Mouse (Mus musculus): ENCODE measurements at regions not wholly inside any gene's neighbourhood (a gene's known extent, or its start where the extent isn't known, plus 50 kb on each side); places are given as distances from the start of the nearest gene placed in this dataset.

DNA sequence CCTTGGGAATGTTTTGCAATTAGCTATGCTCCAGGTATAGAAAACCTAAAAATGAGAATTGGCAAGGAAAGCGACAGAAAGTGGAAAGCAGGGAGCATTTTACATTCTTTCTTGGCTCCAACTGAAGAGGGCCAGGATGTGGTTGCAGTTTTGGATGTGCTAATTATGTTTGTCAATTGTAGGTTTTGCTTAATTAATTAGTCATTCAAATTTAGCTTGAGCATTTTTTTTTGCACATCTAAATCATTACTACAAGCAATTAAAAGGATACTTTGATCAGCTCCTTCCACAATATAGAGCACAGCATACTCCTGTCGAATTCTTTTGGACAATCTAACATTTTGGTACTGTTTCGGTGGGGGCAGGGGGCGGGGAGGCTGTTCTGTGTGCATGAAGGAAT is 53.8 kb upstream of the Gnao1 start:
- Histone ChIP-seq H3K27ac (ENCODE audit: low read depth, low read length) (no peak overlapping the region), H3K4me3 (ENCODE audit: low read depth, low read length) (no peak overlapping the region), H3K27me3 (replicated peaks; ENCODE audit: control insufficient read depth, insufficient read depth, low read length) (no peaks in the 10 kb centered on the region), H3K9me3 (ENCODE audit: control insufficient read depth) (no peaks in the 10 kb centered on the region), H3K9ac (ENCODE audit: low read depth, low read length) (no peak overlapping the region), H3K4me1 (replicated peaks; ENCODE audit: control insufficient read depth, insufficient read depth, low read length) (no peaks in the 10 kb centered on the region), H3K36me3 (ENCODE audit: control insufficient read depth, insufficient read depth) (no peaks in the 10 kb centered on the region), H3K4me2 (replicated peaks; ENCODE audit: low read depth) (no peak overlapping the region)
- no peak for TF ChIP-seq CTCF (IDR thresholded peaks at IDR 0.05; ENCODE audit: low read depth)
- WGBS: 82% methylated on average over 4 of the region's 4 CpGs
- ATAC-seq: no peak

Measured in intestine, postnatal 0 days (tissue).